Mouse (Mus musculus): Measurements from ENCODE around the gene Ten1. TPM values are rescaled to one million over a fixed set of nuclear protein-coding genes. Genes with fewer than 3 reads are reported as not detected.

The Ten1 gene
- polyA plus RNA-seq (2016; fragmentation: Nextera tagmentation; extraction: Ambion mirVana): 68.5 and 78.9 TPM in 2 replicates

- Histone ChIP-seq H3K36me3 (peaks cover 14% of the 10 kb centered on the region), H3K27ac (peak within 1 kb of the TSS; percentile 99), H3K4me1 (replicated peaks) (peaks cover 19% of the 10 kb centered on the region), H3K27me3 (ENCODE audit: insufficient read depth, poor library complexity, severe bottlenecking) (no peaks in the 10 kb centered on the region), H3K9me3 (no peaks in the 10 kb centered on the region), H3K4me3 (peak within 1 kb of the TSS; percentile 77)
- DNase-seq (ENCODE audit: low spot score): peak; percentile 98
- WGBS: under 1% methylated on average over 62 of the region's 62 CpGs
These were observed at the start of gene Ten1, which contains the start of gene Acox1 for GRCm38 (mm10) chr11:116198639-116199531. TSS of gene Ten1 (plus strand) at chr11:116198855. TSS of gene Acox1 (minus strand) at chr11:116199045.

GRCm38 (mm10) chr11:116149341-116149740 lies 49.3 kb upstream of the Ten1 start:
- Histone ChIP-seq H3K4me3 (no peak overlapping the region), H3K27me3 (ENCODE audit: insufficient read depth, poor library complexity, severe bottlenecking) (no peaks in the 10 kb centered on the region), H3K4me1 (replicated peaks) (peaks cover 30% of the 10 kb centered on the region), H3K9me3 (no peaks in the 10 kb centered on the region), H3K36me3 (peaks cover 100% of the 10 kb centered on the region), H3K27ac (0 out of 2 replicates have a peak overlapping the region, but pooled peaks have one; percentile 1)
- no peak for DNase-seq (ENCODE audit: low spot score)
- 85% methylated on average over 6 of the region's 6 CpGs for WGBS

GRCm38 (mm10) chr11:116150960-116151359 lies 47.7 kb upstream of the Ten1 start:
- Histone ChIP-seq H3K27ac (peak overlapping the region; percentile 46; the same call in 1 of the 2 replicates), H3K4me3 (no peak overlapping the region), H3K36me3 (peaks cover 100% of the 10 kb centered on the region), H3K4me1 (replicated peaks) (peaks cover 23% of the 10 kb centered on the region), H3K9me3 (no peaks in the 10 kb centered on the region), H3K27me3 (ENCODE audit: insufficient read depth, poor library complexity, severe bottlenecking) (no peaks in the 10 kb centered on the region)
- DNase-seq (ENCODE audit: low spot score): no peak
- 94% methylated on average over 2 of the region's 2 CpGs for WGBS

- Histone ChIP-seq H3K4me3 (no peak overlapping the region), H3K9me3 (no peaks in the 10 kb centered on the region), H3K36me3 (peaks cover 95% of the 10 kb centered on the region), H3K4me1 (replicated peaks) (peaks cover 32% of the 10 kb centered on the region), H3K27me3 (ENCODE audit: insufficient read depth, poor library complexity, severe bottlenecking) (no peaks in the 10 kb centered on the region), H3K27ac (0 out of 2 replicates have a peak overlapping the region, but pooled peaks have one; percentile 6)
- DNase-seq (ENCODE audit: low spot score): no peak
- WGBS: 67% methylated on average over 12 of the region's 12 CpGs
These were observed 37.3 kb upstream of the Ten1 start for GRCm38 (mm10) chr11:116161312-116161711.

- H3K27ac ChIP-seq: no peak overlapping the region; the same call in 1 of the 2 replicates
- 82% methylated on average over 10 of the region's 10 CpGs for WGBS
- no peak for DNase-seq (ENCODE audit: low spot score)
- H3K4me3 ChIP-seq: no peak overlapping the region
- H3K27me3 ChIP-seq (ENCODE audit: insufficient read depth, poor library complexity, severe bottlenecking): no peaks in the 10 kb centered on the region
- H3K4me1 ChIP-seq (replicated peaks): peaks cover 40% of the 10 kb centered on the region
- H3K36me3 ChIP-seq: peaks cover 89% of the 10 kb centered on the region
- no peaks in the 10 kb centered on the region for H3K9me3 ChIP-seq
These were observed 36.5 kb upstream of the Ten1 start for GRCm38 (mm10) chr11:116162146-116162545.

- WGBS: 37% methylated on average over 9 of the region's 9 CpGs
These were observed 35.7 kb upstream of the Ten1 start for GRCm38 (mm10) chr11:116163002-116163401.

GRCm38 (mm10) chr11:116167232-116167631 lies 31.4 kb upstream of the Ten1 start:
- 19% methylated on average over 6 of the region's 6 CpGs for whole genome bisulfite sequencing
- DNase-seq (ENCODE audit: low spot score): no peak
- peak overlapping the region; percentile 95 for H3K27ac ChIP-seq
- no peaks in the 10 kb centered on the region; the same call in 1 of the 2 replicates for H3K27me3 ChIP-seq (ENCODE audit: insufficient read depth, poor library complexity, severe bottlenecking)
- H3K9me3 ChIP-seq: no peaks in the 10 kb centered on the region
- peak overlapping the region; percentile 84 for H3K4me3 ChIP-seq
- peaks cover 53% of the 10 kb centered on the region for H3K36me3 ChIP-seq
- peaks cover 40% of the 10 kb centered on the region for H3K4me1 ChIP-seq (replicated peaks)

More at GRCm38 (mm10) chr11:116163002-116163401, 35.7 kb upstream of the Ten1 start:
- peaks cover 43% of the 10 kb centered on the region for H3K4me1 ChIP-seq (replicated peaks)
- no peak overlapping the region for H3K4me3 ChIP-seq
- H3K36me3 ChIP-seq: peaks cover 81% of the 10 kb centered on the region
- DNase-seq (ENCODE audit: low spot score): no peak
- no peaks in the 10 kb centered on the region for H3K27me3 ChIP-seq (ENCODE audit: insufficient read depth, poor library complexity, severe bottlenecking)
- peak overlapping the region; percentile 50 for H3K27ac ChIP-seq
- no peaks in the 10 kb centered on the region for H3K9me3 ChIP-seq

GRCm38 (mm10) chr11:116167884-116168439 lies 30.7 kb upstream of the Ten1 start, which contains the start of gene Fbf1:
TSS of gene Fbf1 (minus strand) at chr11:116168166.
- Histone ChIP-seq H3K4me3 (peak within 1 kb of the TSS; percentile 84), H3K9me3 (no peaks in the 10 kb centered on the region), H3K27ac (peak within 1 kb of the TSS; percentile 95), H3K4me1 (replicated peaks) (peaks cover 34% of the 10 kb centered on the region), H3K36me3 (peaks cover 55% of the 10 kb centered on the region), H3K27me3 (ENCODE audit: insufficient read depth, poor library complexity, severe bottlenecking) (no peaks in the 10 kb centered on the region; the same call in 1 of the 2 replicates)
- DNase-seq (ENCODE audit: low spot score): peak; percentile 95
- under 1% methylated on average over 40 of the region's 40 CpGs for WGBS

GRCm38 (mm10) chr11:116169214-116169613 lies 29.4 kb upstream of the Ten1 start:
- no peak for DNase-seq (ENCODE audit: low spot score)
- Histone ChIP-seq H3K9me3 (no peaks in the 10 kb centered on the region), H3K27ac (no peak overlapping the region), H3K36me3 (peaks cover 56% of the 10 kb centered on the region), H3K27me3 (ENCODE audit: insufficient read depth, poor library complexity, severe bottlenecking) (no peaks in the 10 kb centered on the region; the same call in 1 of the 2 replicates), H3K4me3 (no peak overlapping the region), H3K4me1 (replicated peaks) (peaks cover 23% of the 10 kb centered on the region)
- 91% methylated on average over 3 of the region's 3 CpGs for WGBS

- H3K4me1 ChIP-seq (replicated peaks): peaks cover 23% of the 10 kb centered on the region
- H3K4me3 ChIP-seq: no peak overlapping the region
- no peaks in the 10 kb centered on the region; the same call in 1 of the 2 replicates for H3K27me3 ChIP-seq (ENCODE audit: insufficient read depth, poor library complexity, severe bottlenecking)
- no peak overlapping the region for H3K27ac ChIP-seq
- 86% methylated on average over 5 of the region's 5 CpGs for WGBS
- no peak for DNase-seq (ENCODE audit: low spot score)
- peaks cover 56% of the 10 kb centered on the region for H3K36me3 ChIP-seq
- no peaks in the 10 kb centered on the region for H3K9me3 ChIP-seq
These were observed 28.5 kb upstream of the Ten1 start for GRCm38 (mm10) chr11:116170003-116170800.

- DNase-seq (ENCODE audit: low spot score): no peak
- H3K27me3 ChIP-seq (ENCODE audit: insufficient read depth, poor library complexity, severe bottlenecking): no peaks in the 10 kb centered on the region; the same call in 1 of the 2 replicates
- H3K36me3 ChIP-seq: peaks cover 56% of the 10 kb centered on the region
- peaks cover 10% of the 10 kb centered on the region for H3K4me1 ChIP-seq (replicated peaks)
- H3K27ac ChIP-seq: no peak overlapping the region
- no peak overlapping the region for H3K4me3 ChIP-seq
- H3K9me3 ChIP-seq: no peaks in the 10 kb centered on the region
- 85% methylated on average over 2 of the region's 2 CpGs for WGBS
These were observed 26.7 kb upstream of the Ten1 start for GRCm38 (mm10) chr11:116171959-116172358.

GRCm38 (mm10) chr11:116174775-116175448 lies 23.7 kb upstream of the Ten1 start:
- Histone ChIP-seq H3K27ac (no peak overlapping the region), H3K27me3 (ENCODE audit: insufficient read depth, poor library complexity, severe bottlenecking) (no peaks in the 10 kb centered on the region), H3K9me3 (no peaks in the 10 kb centered on the region), H3K36me3 (peaks cover 84% of the 10 kb centered on the region), H3K4me3 (no peak overlapping the region), H3K4me1 (replicated peaks) (no peaks in the 10 kb centered on the region)
- WGBS: 92% methylated on average over 22 of the region's 22 CpGs
- no peak for DNase-seq (ENCODE audit: low spot score)
